Mouse (Mus musculus) leukemia stem cell, adult 10-12 weeks (primary cell): ENCODE results near the gene Vps33a. TPM values are rescaled to one million over a fixed set of nuclear protein-coding genes. Genes with fewer than 3 reads are reported as not detected.

Experiments used
- polyA plus RNA-seq: library from polyadenylated mRNA; stranded (reverse); fragments of >175 nt; gene quantifications from 2 replicates; pipeline ENCODE4 v1.2.3, GENCODE M21; 2012; ENCODE audit warnings: low replicate concordance

Gene Vps33a
- polyA plus RNA-seq = 2.2 and 6.5 TPM in 2 replicates

DNA sequence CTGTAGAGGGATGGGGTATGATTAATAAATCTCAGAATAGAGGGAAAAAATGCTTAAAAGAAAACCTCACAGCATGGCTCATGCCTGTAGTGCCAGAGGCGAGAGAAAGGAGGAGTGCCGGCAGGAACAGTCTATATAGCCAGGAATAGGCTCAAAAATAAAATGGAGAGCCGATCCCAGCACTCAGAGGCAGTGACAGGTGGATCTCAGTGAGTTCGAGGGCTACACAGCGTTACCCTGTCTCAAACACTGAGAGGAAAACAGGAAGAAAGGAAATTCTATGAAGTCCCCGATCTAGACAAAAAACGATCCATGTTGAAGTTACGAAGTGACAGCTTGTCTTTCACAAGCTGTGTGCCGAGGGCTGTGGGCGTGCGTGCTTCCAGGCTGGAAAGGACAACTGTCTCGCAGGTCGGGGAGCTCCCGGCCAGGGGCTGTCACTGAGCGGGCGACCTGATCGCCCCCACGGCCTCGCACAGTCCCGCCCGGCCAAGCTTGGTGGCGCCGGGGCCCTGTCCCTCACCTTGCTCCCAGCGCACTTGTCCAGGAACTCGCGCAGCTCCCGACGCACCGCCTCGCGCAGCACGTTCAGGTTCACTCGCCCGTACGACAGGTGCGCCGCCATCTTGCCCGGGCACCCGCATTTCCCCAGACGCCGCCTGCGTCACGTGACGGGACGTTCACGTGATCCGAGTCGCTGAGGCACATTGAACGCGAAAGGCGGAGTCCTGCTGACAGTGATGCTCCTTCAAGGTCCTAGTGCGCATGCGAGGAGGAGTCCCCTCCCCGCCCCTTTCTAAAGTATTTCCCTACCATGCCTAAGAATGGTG lies at the start of gene Vps33a:
Vps33a (minus strand) TSS at position 682 of the 830 bp plus-strand sequence.

DNA sequence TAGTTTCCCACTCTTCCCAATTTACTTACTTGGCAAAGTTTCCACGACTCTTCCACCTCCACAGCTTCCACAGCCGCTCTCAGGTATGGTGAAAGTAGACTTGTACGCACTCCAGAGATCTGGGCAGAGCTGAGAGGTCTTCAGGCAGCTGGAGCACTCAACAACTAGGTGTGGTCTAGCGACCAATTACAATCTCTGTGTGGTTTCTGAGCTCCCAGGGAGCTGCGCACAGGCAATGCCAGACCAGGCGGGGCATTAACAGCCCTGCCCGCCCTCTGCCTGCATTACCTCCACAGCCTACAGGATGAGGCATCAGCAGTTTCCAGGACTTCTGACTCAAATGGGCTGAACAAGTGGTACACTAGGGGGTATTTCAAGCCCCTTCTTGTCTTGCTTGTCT lies 47.6 kb downstream of the Vps33a start, which contains the start of gene Gm49027:
Gm49027 (minus strand) TSS at position 208 of the 400 bp plus-strand sequence.

DNA sequence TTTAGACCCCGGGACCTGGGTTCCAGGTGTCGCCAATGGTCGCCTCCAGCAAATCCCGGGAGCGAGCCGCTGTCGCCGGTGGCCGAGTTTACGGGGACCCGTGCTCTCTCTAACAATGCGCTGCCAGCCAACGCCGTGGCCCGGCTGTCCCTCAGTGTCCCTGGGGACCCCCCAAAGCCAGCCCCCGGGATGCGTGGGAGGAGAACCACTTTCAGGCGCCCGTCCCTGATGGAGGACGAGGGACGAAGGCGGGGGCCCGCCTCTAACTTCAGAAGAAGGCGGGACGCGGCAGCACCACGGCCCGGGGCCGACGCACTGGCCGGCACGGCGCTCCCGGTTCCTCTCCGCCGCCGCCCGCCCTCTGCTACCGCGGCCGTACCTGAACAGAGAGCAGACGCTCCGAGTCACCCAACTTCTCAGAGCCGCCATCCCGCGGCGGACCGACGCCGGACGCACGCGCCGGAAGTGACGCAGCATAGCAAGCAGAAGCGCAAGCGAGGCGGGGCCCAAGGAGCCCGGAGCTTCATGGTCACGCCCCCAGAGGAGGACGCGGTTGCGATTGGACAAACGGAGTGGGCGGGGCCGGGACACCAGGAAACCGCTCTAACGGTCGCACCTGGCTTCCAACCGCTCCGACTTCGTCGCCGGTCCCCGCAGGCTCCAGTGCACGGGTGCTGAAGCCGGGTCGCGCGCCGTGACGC lies 49.0 kb downstream of the Vps33a start, which contains the start of gene Diablo:
Diablo (minus strand) TSS at position 485 of the 701 bp plus-strand sequence.

DNA sequence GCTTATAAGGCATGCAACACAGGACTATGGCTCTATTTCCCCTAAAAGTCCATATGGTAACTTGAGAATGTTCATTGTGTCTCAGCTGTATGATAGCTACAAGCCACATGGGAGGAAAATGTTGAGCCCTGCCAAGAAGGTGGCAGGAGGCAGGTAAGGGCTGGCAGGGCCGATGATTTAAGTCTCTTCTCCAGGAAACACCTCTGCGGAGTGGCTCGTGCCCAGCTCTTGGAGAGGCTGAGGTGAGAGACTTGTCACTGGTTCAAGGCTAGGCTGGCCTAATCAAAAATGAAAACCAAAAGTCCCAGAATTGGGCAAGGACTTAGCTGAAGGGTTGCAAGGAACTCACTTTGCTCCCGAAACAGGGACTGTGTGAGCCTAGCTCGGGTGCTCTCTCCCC lies 62.7 kb downstream of the Vps33a start, which contains the start of gene B3gnt4:
B3gnt4 (plus strand) TSS at position 301 of the 400 bp plus-strand sequence.

DNA sequence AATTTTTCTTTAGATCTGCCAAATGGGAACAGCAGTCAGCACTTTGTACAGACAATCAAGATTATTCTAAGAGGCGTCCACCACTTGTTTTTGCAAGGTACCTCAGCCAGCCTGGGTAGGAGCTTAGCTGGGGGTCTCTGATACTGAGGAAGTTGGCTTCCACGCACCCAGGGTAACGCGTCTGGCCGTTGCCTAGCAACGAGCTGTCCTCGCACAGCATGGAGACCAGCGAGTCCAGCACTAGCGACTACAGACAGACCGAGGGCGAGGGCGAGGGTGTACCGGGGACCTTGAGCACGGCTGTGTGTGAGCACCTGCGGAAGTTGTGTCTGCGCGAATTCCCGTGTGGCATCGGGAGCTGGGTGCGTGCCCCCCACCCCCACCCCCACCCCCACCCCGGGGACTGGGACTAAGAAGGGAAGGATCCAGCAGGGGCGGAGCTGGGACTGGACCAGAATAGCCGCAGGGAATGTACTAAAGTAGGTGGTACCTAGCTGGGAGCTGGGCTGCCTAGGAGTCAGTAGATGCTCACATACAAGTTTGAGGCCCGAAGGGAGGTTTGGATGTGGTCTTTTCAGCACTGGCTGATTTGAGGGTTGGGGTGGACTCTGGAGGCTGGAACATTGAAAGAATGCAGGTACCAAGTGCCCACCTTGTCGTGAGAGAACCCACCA lies 83.6 kb downstream of the Vps33a start, which contains the start of the genes Lrrc43 and Il31:
Lrrc43 (plus strand) TSS at position 194 of the 674 bp plus-strand sequence.
Il31 (minus strand) TSS at position 378 of the 674 bp plus-strand sequence.

Other genes with a start within 250 kb of the Vps33a start
- 38.1 and 56.5 TPM in 2 replicates for gene Bcl7a, start 229.2 kb downstream of the Vps33a start, polyA plus RNA-seq
- 14.6 and 26.3 TPM in 2 replicates for gene Mlxip, start 178.2 kb downstream of the Vps33a start, polyA plus RNA-seq
- gene Lrrc43, start 83.7 kb downstream of the Vps33a start, polyA plus RNA-seq = not detected in 2 replicates
- gene Il31, start 83.5 kb downstream of the Vps33a start, polyA plus RNA-seq = not detected in 2 replicates
- gene B3gnt4, start 62.6 kb downstream of the Vps33a start, polyA plus RNA-seq = not detected in 2 replicates
- gene Diablo, start 48.9 kb downstream of the Vps33a start, polyA plus RNA-seq = 3.0 and 8.0 TPM in 2 replicates
- 0.42 and 1.8 TPM in 2 replicates for gene Gm49027, start 47.5 kb downstream of the Vps33a start, polyA plus RNA-seq
- gene Clip1, start 111.6 kb upstream of the Vps33a start, polyA plus RNA-seq = 11.8 and 16.6 TPM in 2 replicates
- 47.2 and 47.8 TPM in 2 replicates for gene Zcchc8, start 148.1 kb upstream of the Vps33a start, polyA plus RNA-seq
- gene Rsrc2, start 176.4 kb upstream of the Vps33a start, polyA plus RNA-seq = 1.5 and 10.6 TPM in 2 replicates
- 2.4 and 4.5 TPM in 2 replicates for gene Kntc1, start 176.7 kb upstream of the Vps33a start, polyA plus RNA-seq